Mouse (Mus musculus) embryonic facial prominence, embryonic 12.5 days (tissue): ENCODE results near the gene Olfr1245. TPM values are rescaled to one million over a fixed set of nuclear protein-coding genes. Genes with fewer than 3 reads are reported as not detected.
"Not testable (repeated sequence)": the region's sequence is repeated elsewhere in the genome, so short reads cannot be mapped to it uniquely, and the experiment has no call there.

Source experiments
- ATAC-seq: fragments of 200-750 bp; cut with Nextera tagmentation; 2 replicates; pipeline ENCODE4 v1.8.0; 2017; ENCODE audit not compliant: insufficient number of reproducible peaks, insufficient read depth, low FRiP score, low TSS enrichment
- H3K27ac ChIP-seq: fragments of 300-500 bp; sonication (generic); 2 replicates; pipeline ENCODE4 v1.5.1; 2016; ENCODE audit warnings: mild to moderate bottlenecking
- H3K27me3 ChIP-seq: fragments of 300-500 bp; sonication (generic); 2 replicates; pipeline ENCODE4 v1.6.1; 2016; ENCODE audit warnings: mild to moderate bottlenecking, moderate library complexity
- H3K36me3 ChIP-seq: fragments of 300-500 bp; sonication (generic); 2 replicates; pipeline ENCODE4 v1.6.1; 2016; ENCODE audit warnings: mild to moderate bottlenecking
- H3K4me1 ChIP-seq: fragments of 300-500 bp; sonication (generic); 2 replicates; pipeline ENCODE4 v1.6.1; 2016
- H3K4me2 ChIP-seq: fragments of 300-500 bp; sonication (generic); replicated peaks from 2 replicates; pipeline ENCODE4 v1.6.1; 2016; ENCODE audit warnings: mild to moderate bottlenecking, moderate library complexity
- H3K4me3 ChIP-seq: fragments of 300-500 bp; sonication (generic); 2 replicates; pipeline ENCODE4 v1.5.1; 2016; ENCODE audit warnings: mild to moderate bottlenecking
- H3K9ac ChIP-seq: fragments of 300-500 bp; sonication (generic); 2 replicates; pipeline ENCODE4 v1.6.1; 2016; ENCODE audit warnings: mild to moderate bottlenecking, moderate library complexity
- H3K9me3 ChIP-seq: fragments of 300-500 bp; sonication (generic); 2 replicates; pipeline ENCODE4 v1.6.1; 2016; ENCODE audit warnings: mild to moderate bottlenecking, moderate library complexity
- WGBS: fragments of 180-500 bp; shearing (Covaris S2); methylation state at CpG from one replicate; pipeline ENCODE4 v1.1.7; 2016; 5-methylcytosine and 5-hydroxymethylcytosine counted together
- polyA plus RNA-seq: library from polyadenylated mRNA; unstranded; fragments of >200 nt; fragmentation: Nextera tagmentation; extraction: Ambion mirVana; gene quantifications from 2 replicates; pipeline ENCODE4 v1.2.1, GENCODE M21; 2016

Gene Olfr1245
- not detected in 2 replicates for polyA plus RNA-seq

GRCm38 (mm10) chr2:89578347-89578746 lies at the start of gene Olfr1245:
Gene Olfr1245 (minus strand): TSS chr2:89578447.
- H3K27ac ChIP-seq, result no peak within 1 kb of the TSS
- H3K27me3 ChIP-seq, result no peaks in the 10 kb centered on the region
- H3K9ac ChIP-seq, result no peak within 1 kb of the TSS
- H3K9me3 ChIP-seq, result no peaks in the 10 kb centered on the region
- WGBS, result 78% methylated on average over 1 of the region's 1 CpGs
- ATAC-seq, result no peak
- no peak within 1 kb of the TSS for H3K4me2 ChIP-seq
- no peaks in the 10 kb centered on the region for H3K4me1 ChIP-seq
- H3K36me3 ChIP-seq, result no peaks in the 10 kb centered on the region
- no peak within 1 kb of the TSS for H3K4me3 ChIP-seq

GRCm38 (mm10) chr2:89618145-89618544 lies 39.9 kb upstream of the Olfr1245 start, which contains the start of gene Olfr1248:
Gene Olfr1248 (minus strand): TSS chr2:89618245.
- 81% methylated on average over 1 of the region's 1 CpGs for WGBS
- H3K4me1 ChIP-seq, H3K4me3 ChIP-seq, ATAC-seq, H3K9me3 ChIP-seq, H3K9ac ChIP-seq, H3K27me3 ChIP-seq, H3K27ac ChIP-seq, H3K36me3 ChIP-seq, H3K4me2 ChIP-seq: not testable (repeated sequence)

GRCm38 (mm10) chr2:89614030-89614429 lies 35.8 kb upstream of the Olfr1245 start, which contains the start of gene Olfr1247:
Gene Olfr1247 (minus strand): TSS chr2:89614130.
- WGBS, result 94% methylated on average over 2 of the region's 2 CpGs
- H3K9ac ChIP-seq, result no peak within 1 kb of the TSS
- no peak for ATAC-seq
- H3K27me3 ChIP-seq, result no peaks in the 10 kb centered on the region
- H3K9me3 ChIP-seq, result no peaks in the 10 kb centered on the region
- no peaks in the 10 kb centered on the region for H3K4me1 ChIP-seq
- H3K4me2 ChIP-seq, result no peak within 1 kb of the TSS
- no peak within 1 kb of the TSS for H3K4me3 ChIP-seq
- no peak within 1 kb of the TSS for H3K27ac ChIP-seq
- no peaks in the 10 kb centered on the region for H3K36me3 ChIP-seq

- no peak within 1 kb of the TSS for H3K9ac ChIP-seq
- H3K27me3 ChIP-seq, result no peaks in the 10 kb centered on the region
- no peaks in the 10 kb centered on the region for H3K9me3 ChIP-seq
- H3K36me3 ChIP-seq, result no peaks in the 10 kb centered on the region
- 72% methylated on average over 2 of the region's 2 CpGs for WGBS
- no peak within 1 kb of the TSS for H3K27ac ChIP-seq
- H3K4me1 ChIP-seq, result no peaks in the 10 kb centered on the region
- H3K4me3 ChIP-seq, result no peak within 1 kb of the TSS
- no peak for ATAC-seq
- no peak within 1 kb of the TSS for H3K4me2 ChIP-seq
Measured at GRCm38 (mm10) chr2:89593057-89593456, 14.8 kb upstream of the Olfr1245 start, which contains the start of gene Olfr1246. Gene Olfr1246 (minus strand): TSS chr2:89593157.

- H3K4me2 ChIP-seq, H3K36me3 ChIP-seq, ATAC-seq, H3K4me1 ChIP-seq, H3K9ac ChIP-seq, H3K27me3 ChIP-seq, H3K9me3 ChIP-seq, H3K27ac ChIP-seq, H3K4me3 ChIP-seq: not testable (repeated sequence)
- WGBS, result 65% methylated on average over 2 of the region's 2 CpGs
Measured at GRCm38 (mm10) chr2:89562706-89563105, 15.5 kb downstream of the Olfr1245 start.

GRCm38 (mm10) chr2:89544516-89544915 lies 33.7 kb downstream of the Olfr1245 start:
- Histone ChIP-seq H3K36me3 (no peaks in the 10 kb centered on the region), H3K27ac (no peak overlapping the region), H3K27me3 (no peaks in the 10 kb centered on the region), H3K4me2 (no peak overlapping the region), H3K4me1 (no peaks in the 10 kb centered on the region), H3K9ac (no peak overlapping the region), H3K9me3 (no peaks in the 10 kb centered on the region), H3K4me3 (no peak overlapping the region)
- ATAC-seq, result no peak
- WGBS, result 50% methylated on average over 2 of the region's 2 CpGs

- Histone ChIP-seq H3K9ac (no peak overlapping the region), H3K27me3 (no peaks in the 10 kb centered on the region), H3K27ac (no peak overlapping the region), H3K4me3 (no peak overlapping the region), H3K36me3 (no peaks in the 10 kb centered on the region), H3K9me3 (no peaks in the 10 kb centered on the region), H3K4me1 (no peaks in the 10 kb centered on the region), H3K4me2 (no peak overlapping the region)
- no peak for ATAC-seq
- 75% methylated on average over 1 of the region's 1 CpGs for WGBS
Measured at GRCm38 (mm10) chr2:89539923-89540322, 38.3 kb downstream of the Olfr1245 start.

GRCm38 (mm10) chr2:89531387-89531786 lies 46.9 kb downstream of the Olfr1245 start, which contains the start of gene Olfr1243:
Gene Olfr1243 (minus strand): TSS chr2:89531487.
- Histone ChIP-seq H3K27ac (no peak within 1 kb of the TSS), H3K4me2 (no peak within 1 kb of the TSS), H3K36me3 (no peaks in the 10 kb centered on the region), H3K9me3 (no peaks in the 10 kb centered on the region), H3K9ac (no peak within 1 kb of the TSS), H3K4me3 (no peak within 1 kb of the TSS), H3K27me3 (no peaks in the 10 kb centered on the region), H3K4me1 (no peaks in the 10 kb centered on the region)
- 100% methylated on average over 1 of the region's 1 CpGs for WGBS
- no peak for ATAC-seq

Other genes starting within 250 kb of the Olfr1245 start
- gene Olfr1232, start 248.8 kb downstream of the Olfr1245 start, polyA plus RNA-seq, result not detected in 2 replicates
- gene Olfr1233, start 236.0 kb downstream of the Olfr1245 start, polyA plus RNA-seq, result not detected in 2 replicates
- gene Olfr1234, start 213.6 kb downstream of the Olfr1245 start, polyA plus RNA-seq, result not detected in 2 replicates
- not detected in 2 replicates for gene Olfr1238, start 168.8 kb downstream of the Olfr1245 start, polyA plus RNA-seq
- not detected in 2 replicates for gene Olfr1239, start 158.0 kb downstream of the Olfr1245 start, polyA plus RNA-seq
- gene Olfr1240, start 135.4 kb downstream of the Olfr1245 start, polyA plus RNA-seq, result not detected in 2 replicates
- gene Olfr1241, start 91.3 kb downstream of the Olfr1245 start, polyA plus RNA-seq, result not detected in 2 replicates
- gene Olfr1242, start 80.1 kb downstream of the Olfr1245 start, polyA plus RNA-seq, result not detected in 2 replicates
- gene Olfr1243, start 47.0 kb downstream of the Olfr1245 start, polyA plus RNA-seq, result not detected in 2 replicates
- not detected in 2 replicates for gene Olfr1246, start 14.7 kb upstream of the Olfr1245 start, polyA plus RNA-seq
- not detected in 2 replicates for gene Olfr1247, start 35.7 kb upstream of the Olfr1245 start, polyA plus RNA-seq
- gene Olfr1248, start 39.8 kb upstream of the Olfr1245 start, polyA plus RNA-seq, result not detected in 2 replicates
- gene Olfr1249, start 56.5 kb upstream of the Olfr1245 start, polyA plus RNA-seq, result not detected in 2 replicates
- gene Olfr1250, start 83.0 kb upstream of the Olfr1245 start, polyA plus RNA-seq, result not detected in 2 replicates
- gene Olfr1251, start 93.5 kb upstream of the Olfr1245 start, polyA plus RNA-seq, result not detected in 2 replicates
- gene Olfr1252, start 146.6 kb upstream of the Olfr1245 start, polyA plus RNA-seq, result not detected in 2 replicates
- not detected in 2 replicates for gene Olfr1253, start 178.6 kb upstream of the Olfr1245 start, polyA plus RNA-seq
- gene Olfr1254, start 215.2 kb upstream of the Olfr1245 start, polyA plus RNA-seq, result not detected in 2 replicates
- not detected in 2 replicates for gene Olfr1255, start 233.6 kb upstream of the Olfr1245 start, polyA plus RNA-seq